Comparison of ENCODE assay signal across 16 mouse cellular contexts in genomic region chr9:46206834-46207500, GRCm38 (mm10). TPM values are rescaled to one million over a fixed set of nuclear protein-coding genes. Genes with fewer than 3 reads are reported as not detected.
DNase-seq lines count a peak whose midpoint lies in the region; ATAC-seq and TF ChIP-seq lines count a peak whose summit lies in the region.
"Had no signal": no experiment of that assay in that cellular context is flagged by ENCODE, and none has a peak within 500 bp of the region (broad histone marks: within the 10 kb centered on the region; RNA-seq: fewer than 3 reads in every experiment).

No protein-coding gene starts in this region.

- TF ChIP-seq CTCF in small intestine, adult 2 months (IDR thresholded peaks at IDR 0.05; ENCODE audit: extremely low read depth, insufficient read length, insufficient replicate concordance, low read depth, low read length), result no peak
- TF ChIP-seq CTCF in thymus, adult 2 months (IDR thresholded peaks at IDR 0.05; ENCODE audit: borderline replicate concordance, control insufficient read depth, extremely low read depth, insufficient read depth, low read length, poor library complexity), result no peak

- peak; percentile 31; the same call in 1 of the 2 replicates for TF ChIP-seq POLR2A in small intestine, adult 2 months (IDR thresholded peaks at IDR 0.05; ENCODE audit: low read depth, low read length)
- TF ChIP-seq POLR2A in thymus, adult 2 months (IDR thresholded peaks at IDR 0.05; ENCODE audit: control insufficient read depth, extremely low read depth, insufficient read depth, low read length, poor library complexity), result no peak

- H3K4me2 ChIP-seq in intestine, embryonic 15.5 days (replicated peaks), result 0 out of 2 replicates have a peak overlapping the region, but pooled peaks have one; percentile 4
- H3K4me2 ChIP-seq: midbrain, embryonic 11.5 days had no signal

- peaks cover 80% of the 10 kb centered on the region for H3K36me3 ChIP-seq in heart, embryonic 10.5 days
- H3K36me3 ChIP-seq in intestine, embryonic 15.5 days, result peaks cover 29% of the 10 kb centered on the region
- H3K36me3 ChIP-seq in limb, embryonic 10.5 days, result peaks cover 89% of the 10 kb centered on the region
- peaks cover 26% of the 10 kb centered on the region for H3K36me3 ChIP-seq in small intestine, adult 2 months (ENCODE audit: control insufficient read depth, insufficient read depth, low read length)
- H3K36me3 ChIP-seq in thymus, adult 2 months (ENCODE audit: control insufficient read depth, insufficient read depth, low read length), result peaks cover 18% of the 10 kb centered on the region

- peaks cover 30% of the 10 kb centered on the region for H3K4me1 ChIP-seq in heart, embryonic 10.5 days
- peaks cover 25% of the 10 kb centered on the region for H3K4me1 ChIP-seq in intestine, embryonic 15.5 days (replicated peaks)
- H3K4me1 ChIP-seq in limb, embryonic 10.5 days, result peaks cover 25% of the 10 kb centered on the region
- H3K4me1 ChIP-seq in small intestine, adult 2 months (ENCODE audit: control insufficient read depth, insufficient read depth, insufficient read length, low read length), result peaks cover 26% of the 10 kb centered on the region
- peaks cover 3% of the 10 kb centered on the region; the same call in 1 of the 2 replicates for H3K4me1 ChIP-seq in thymus, adult 2 months (replicated peaks; ENCODE audit: control insufficient read depth, insufficient read depth, low read length)

- H3K27me3 ChIP-seq in heart, embryonic 10.5 days (ENCODE audit: insufficient read depth, poor library complexity, severe bottlenecking), result no peaks in the 10 kb centered on the region
- no peaks in the 10 kb centered on the region for H3K27me3 ChIP-seq in intestine, embryonic 15.5 days (replicated peaks)
- no peaks in the 10 kb centered on the region for H3K27me3 ChIP-seq in limb, embryonic 10.5 days (ENCODE audit: low read depth, poor library complexity, severe bottlenecking)
- H3K27me3 ChIP-seq in small intestine, adult 2 months (ENCODE audit: control insufficient read depth, insufficient read depth, low read length), result no peaks in the 10 kb centered on the region
- no peaks in the 10 kb centered on the region for H3K27me3 ChIP-seq in thymus, adult 2 months (ENCODE audit: control insufficient read depth, insufficient read depth, low read length)
- H3K27me3 ChIP-seq: Patski had no signal

- DNase-seq in heart, embryonic 10.5 days (ENCODE audit: low spot score), result no peak
- no peak for DNase-seq in heart, postnatal 14 days
- DNase-seq in limb, embryonic 10.5 days (ENCODE audit: low spot score), result no peak
- no peak for DNase-seq in natural killer cell, adult 2 months (ENCODE audit: low spot score in 2 of 2)
- no peak for DNase-seq in spleen, adult 18-20 months
- DNase-seq in thymus, adult 2 months, result no peak
- DNase-seq: B cell, adult 2 months; right cerebral cortex, postnatal 25 days had no signal

- no peak overlapping the region for H3K4me3 ChIP-seq in heart, embryonic 10.5 days
- H3K4me3 ChIP-seq in intestine, embryonic 15.5 days (replicated peaks), result no peak overlapping the region
- no peak overlapping the region for H3K4me3 ChIP-seq in limb, embryonic 10.5 days
- no peak overlapping the region for H3K4me3 ChIP-seq in small intestine, adult 2 months (ENCODE audit: low read depth, low read length)
- H3K4me3 ChIP-seq in thymus, adult 2 months (ENCODE audit: control insufficient read depth, insufficient read depth, low read length), result no peak overlapping the region
- H3K4me3 ChIP-seq: erythroblast, embryonic 14.5 days had no signal

- 0 out of 2 replicates have a peak overlapping the region, but pooled peaks have one; percentile 32 for H3K27ac ChIP-seq in heart, embryonic 10.5 days
- H3K27ac ChIP-seq in intestine, embryonic 15.5 days, result peak overlapping the region; percentile 82
- H3K27ac ChIP-seq in limb, embryonic 10.5 days, result peak overlapping the region; percentile 26; the same call in 1 of the 2 replicates
- H3K27ac ChIP-seq in small intestine, adult 2 months (ENCODE audit: insufficient read depth, low read depth, low read length), result peak overlapping the region; percentile 94
- H3K27ac ChIP-seq in thymus, adult 2 months (ENCODE audit: control insufficient read depth, insufficient read depth, low read length), result no peak overlapping the region

- WGBS in heart, embryonic 10.5 days, result 60% methylated on average over 10 of the region's 10 CpGs
- 36% methylated on average over 10 of the region's 10 CpGs for WGBS in intestine, embryonic 15.5 days
- 85% methylated on average over 10 of the region's 10 CpGs for WGBS in limb, embryonic 10.5 days
- 25% methylated on average over 10 of the region's 10 CpGs for WGBS in small intestine, adult 2 months
- WGBS in thymus, adult 2 months, result 79% methylated on average over 10 of the region's 10 CpGs

- no peaks in the 10 kb centered on the region for H3K9me3 ChIP-seq in heart, embryonic 10.5 days
- H3K9me3 ChIP-seq in intestine, embryonic 15.5 days, result no peaks in the 10 kb centered on the region
- no peaks in the 10 kb centered on the region for H3K9me3 ChIP-seq in limb, embryonic 10.5 days (replicated peaks)

- no peak overlapping the region for H3K9ac ChIP-seq in intestine, embryonic 15.5 days

- ATAC-seq in intestine, embryonic 15.5 days, result peak; percentile 96
- ATAC-seq: Patski had no signal

- intact Hi-C loops in heart, postnatal 14 days (cut with DNase I), result no loop called here

RNA-seq across cellular contexts. Expression of gene Apoa1, which starts 21.4 kb away (rescaled TPM):
- polyA plus RNA-seq in heart, embryonic 10.5 days (2016; fragmentation: Nextera tagmentation; extraction: Ambion mirVana), result 4.3 and 124 TPM in 2 replicates
- under 1 TPM in 1 of 2 experiments, not detected in 1; 0.29 TPM for total RNA-seq in heart, postnatal 14 days (2021)
- polyA plus RNA-seq in intestine, embryonic 15.5 days (2015; fragmentation: Nextera tagmentation; extraction: Ambion mirVana), result 1,502 and 1,827 TPM in 2 replicates
- 1.3 and 1.7 TPM in 2 replicates for polyA plus RNA-seq in limb, embryonic 10.5 days (2016; fragmentation: Nextera tagmentation; extraction: Ambion mirVana)
- 3,178 and 15,923 TPM in 2 replicates for polyA plus RNA-seq in small intestine, adult 2 months (2012; rRNA removed)
- 3.3 and 13.1 TPM in 2 replicates for polyA plus RNA-seq in thymus, adult 2 months (2012; rRNA removed)
- polyA plus RNA-seq: Patski had no signal

RNA-seq across cellular contexts. Expression of gene Apoc3, which starts 28.5 kb away (rescaled TPM):
- not detected in 2 replicates for polyA plus RNA-seq in heart, embryonic 10.5 days (2016; fragmentation: Nextera tagmentation; extraction: Ambion mirVana)
- total RNA-seq in heart, postnatal 14 days (2021), result not detected
- 247 and 325 TPM in 2 replicates for polyA plus RNA-seq in intestine, embryonic 15.5 days (2015; fragmentation: Nextera tagmentation; extraction: Ambion mirVana)
- not detected in 2 replicates for polyA plus RNA-seq in limb, embryonic 10.5 days (2016; fragmentation: Nextera tagmentation; extraction: Ambion mirVana)
- 1,107 and 4,906 TPM in 2 replicates for polyA plus RNA-seq in small intestine, adult 2 months (2012; rRNA removed)
- polyA plus RNA-seq in thymus, adult 2 months (2012; rRNA removed), result 6.5 and 22.7 TPM in 2 replicates
- total RNA-seq: left cerebral cortex, postnatal 10 days had no signal
- polyA plus RNA-seq: erythroblast, embryonic 14.5 days; heart, postnatal 0 days; midbrain, embryonic 11.5 days; neural tube, embryonic 14.5 days; Patski had no signal

RNA-seq across cellular contexts. Expression of gene Apoa4, which starts 33.5 kb away (rescaled TPM):
- 0.07 and 1.2 TPM in 2 replicates for polyA plus RNA-seq in heart, embryonic 10.5 days (2016; fragmentation: Nextera tagmentation; extraction: Ambion mirVana)
- under 1 TPM in 1 of 2 experiments, not detected in 1; 0.12 TPM for total RNA-seq in heart, postnatal 14 days (2021)
- 576 and 837 TPM in 2 replicates for polyA plus RNA-seq in intestine, embryonic 15.5 days (2015; fragmentation: Nextera tagmentation; extraction: Ambion mirVana)
- 0.13 TPM in 1 of 2 replicates, not detected in the other for polyA plus RNA-seq in limb, embryonic 10.5 days (2016; fragmentation: Nextera tagmentation; extraction: Ambion mirVana)
- polyA plus RNA-seq in small intestine, adult 2 months (2012; rRNA removed), result 2,388 and 5,196 TPM in 2 replicates
- polyA plus RNA-seq in thymus, adult 2 months (2012; rRNA removed), result 6.9 and 8.2 TPM in 2 replicates
- total RNA-seq: left cerebral cortex, postnatal 10 days had no signal
- polyA plus RNA-seq: erythroblast, embryonic 14.5 days; heart, postnatal 0 days; midbrain, embryonic 11.5 days; neural tube, embryonic 14.5 days; Patski had no signal

Comparison
In these comparisons a context has a peak if more than half of its experiments do, and no peak if none do; other contexts are left out.
1. RNA of gene Apoc3, which starts 28.5 kb away (polyA plus RNA-seq): 1,107 to 4,906 TPM in small intestine, adult 2 months and 247 to 325 TPM in intestine, embryonic 15.5 days; 6.5 to 22.7 TPM in thymus, adult 2 months, not detected in heart, embryonic 10.5 days and not detected in limb, embryonic 10.5 days; every median in the first group is over 10 times any median in the second.
2. RNA of gene Apoa4, which starts 33.5 kb away (polyA plus RNA-seq): 2,388 to 5,196 TPM in small intestine, adult 2 months and 576 to 837 TPM in intestine, embryonic 15.5 days; 6.9 to 8.2 TPM in thymus, adult 2 months, 0.07 to 1.2 TPM in heart, embryonic 10.5 days and 0.13 TPM in limb, embryonic 10.5 days; every median in the first group is over 10 times any median in the second.